ENCODE assay signal across 25 mouse cellular contexts in genomic region chr3:69819851-69820200, GRCm38 (mm10). TPM values are rescaled to one million over a fixed set of nuclear protein-coding genes. Genes with fewer than 3 reads are reported as not detected.
DNase-seq lines count a peak whose midpoint lies in the region; ATAC-seq and TF ChIP-seq lines count a peak whose summit lies in the region.
"Had no signal": no experiment of that assay in that cellular context is flagged by ENCODE, and none has a peak within 500 bp of the region (broad histone marks: within the 10 kb centered on the region; RNA-seq: fewer than 3 reads in every experiment).

No protein-coding gene starts in this region.

- H3K4me1 ChIP-seq in hindbrain, postnatal 0 days (ENCODE audit: insufficient read depth, low read length), result no peaks in the 10 kb centered on the region
- H3K4me1 ChIP-seq in hindbrain, embryonic 12.5 days, result no peaks in the 10 kb centered on the region
- H3K4me1 ChIP-seq: embryonic facial prominence, embryonic 12.5 days; limb, embryonic 13.5 days; midbrain, embryonic 12.5 days; neural tube, embryonic 15.5 days had no signal

- H3K9me3 ChIP-seq in hindbrain, postnatal 0 days (ENCODE audit: low read length), result no peaks in the 10 kb centered on the region
- H3K9me3 ChIP-seq in hindbrain, embryonic 12.5 days (replicated peaks), result no peaks in the 10 kb centered on the region
- H3K9me3 ChIP-seq: embryonic facial prominence, embryonic 12.5 days; forebrain, embryonic 15.5 days; limb, embryonic 13.5 days; midbrain, embryonic 12.5 days; neural tube, embryonic 15.5 days; stomach, embryonic 15.5 days had no signal

- H3K9ac ChIP-seq in hindbrain, postnatal 0 days (replicated peaks; ENCODE audit: low read length), result no peak overlapping the region
- no peak overlapping the region for H3K9ac ChIP-seq in hindbrain, embryonic 12.5 days
- H3K9ac ChIP-seq: embryonic facial prominence, embryonic 12.5 days; forebrain, embryonic 15.5 days; limb, embryonic 13.5 days; liver, embryonic 14.5 days; midbrain, embryonic 12.5 days; neural tube, embryonic 15.5 days; stomach, embryonic 15.5 days had no signal

- DNase-seq in hindbrain, postnatal 0 days (ENCODE audit: low spot score), result peak; percentile 53
- peak; percentile 56 for DNase-seq in Muller cell, postnatal 12 days (ENCODE audit: inconsistent ontology term)
- peak; percentile 77 for DNase-seq in cerebellum, adult 11-12 months
- peak; percentile 76 to 81 for DNase-seq in cerebellum, postnatal 14 days
- no peak for DNase-seq in frontal cortex, adult 2 months (ENCODE audit: extremely low spot score in 1 of 2, low spot score in 1 of 2)
- no peak for DNase-seq in left cerebral cortex, postnatal 10 days (ENCODE audit: extremely low spot score in 1 of 2, low spot score in 2 of 2)
- DNase-seq: heart, postnatal 10 days; kidney, adult 8-10 months; kidney, postnatal 36 days; layer of hippocampus, adult 9-11 months; thymus, adult 2 months had no signal

- H3K27ac ChIP-seq in hindbrain, postnatal 0 days, result no peak overlapping the region
- no peak overlapping the region for H3K27ac ChIP-seq in hindbrain, embryonic 12.5 days
- H3K27ac ChIP-seq: embryonic facial prominence, embryonic 12.5 days; forebrain, embryonic 15.5 days; limb, embryonic 13.5 days; liver, embryonic 14.5 days; midbrain, embryonic 12.5 days; neural tube, embryonic 15.5 days; stomach, embryonic 15.5 days had no signal

- WGBS in hindbrain, postnatal 0 days, result 16% methylated on average over 3 of the region's 3 CpGs
- WGBS in hindbrain, embryonic 12.5 days, result 46% methylated on average over 3 of the region's 3 CpGs

- intact Hi-C loops in left cerebral cortex, postnatal 10 days (cut with DNase I), result no loop called here

- no peak for TF ChIP-seq CTCF in hindbrain, postnatal 0 days (IDR thresholded peaks at IDR 0.05; ENCODE audit: low read depth)

- no peaks in the 10 kb centered on the region for H3K27me3 ChIP-seq in hindbrain, postnatal 0 days (ENCODE audit: insufficient read depth, low read length)
- no peaks in the 10 kb centered on the region for H3K27me3 ChIP-seq in hindbrain, embryonic 12.5 days
- H3K27me3 ChIP-seq: embryonic facial prominence, embryonic 12.5 days; forebrain, embryonic 15.5 days; limb, embryonic 13.5 days; midbrain, embryonic 12.5 days; neural tube, embryonic 15.5 days; stomach, embryonic 15.5 days had no signal

- no peak overlapping the region for H3K4me3 ChIP-seq in hindbrain, postnatal 0 days (ENCODE audit: low read length)
- no peak overlapping the region for H3K4me3 ChIP-seq in hindbrain, embryonic 12.5 days
- H3K4me3 ChIP-seq: embryonic facial prominence, embryonic 12.5 days; erythroblast, embryonic 14.5 days; forebrain, embryonic 15.5 days; limb, embryonic 13.5 days; midbrain, embryonic 12.5 days; neural tube, embryonic 15.5 days; stomach, embryonic 15.5 days had no signal

- no peaks in the 10 kb centered on the region for H3K36me3 ChIP-seq in hindbrain, postnatal 0 days (ENCODE audit: insufficient read depth, low read length)
- H3K36me3 ChIP-seq in hindbrain, embryonic 12.5 days, result no peaks in the 10 kb centered on the region
- H3K36me3 ChIP-seq: embryonic facial prominence, embryonic 12.5 days; forebrain, embryonic 15.5 days; limb, embryonic 13.5 days; midbrain, embryonic 12.5 days; neural tube, embryonic 15.5 days; stomach, embryonic 15.5 days had no signal

- ATAC-seq in hindbrain, postnatal 0 days, result no peak
- ATAC-seq in hindbrain, embryonic 12.5 days (ENCODE audit: low FRiP score), result no peak
- ATAC-seq: forebrain, embryonic 15.5 days; inflammation-experienced regulatory T-cells, adult 6 months had no signal

- H3K4me2 ChIP-seq in hindbrain, postnatal 0 days (ENCODE audit: low read depth, low read length), result no peak overlapping the region
- H3K4me2 ChIP-seq in hindbrain, embryonic 12.5 days (replicated peaks), result no peak overlapping the region
- H3K4me2 ChIP-seq: embryonic facial prominence, embryonic 12.5 days; forebrain, embryonic 15.5 days; heart, embryonic 11.5 days; limb, embryonic 13.5 days; midbrain, embryonic 12.5 days; neural tube, embryonic 15.5 days; stomach, embryonic 15.5 days had no signal

RNA-seq across cellular contexts. Expression of gene Sptssb, which starts 39.9 kb away (rescaled TPM):
- 1.5 TPM in 2 replicates for total RNA-seq in hindbrain, postnatal 0 days (2014; rRNA removed)
- polyA plus RNA-seq in hindbrain, postnatal 0 days (2015; fragmentation: Nextera tagmentation; extraction: Ambion mirVana), result 1.6 and 1.7 TPM in 2 replicates
- polyA plus RNA-seq in hindbrain, embryonic 12.5 days (2016; fragmentation: Nextera tagmentation; extraction: Ambion mirVana), result 0.28 and 1.1 TPM in 2 replicates
- 2.6 and 5.0 TPM in 2 replicates for polyA plus RNA-seq in frontal cortex, adult 2 months (2012; rRNA removed)
- 1 to 10 TPM; 4.7 to 5.0 TPM for total RNA-seq in left cerebral cortex, postnatal 10 days (2021)
- total RNA-seq: adrenal gland, adult 18-20 months; gastrocnemius, postnatal 4 days; heart, postnatal 10 days had no signal
- polyA plus RNA-seq: erythroblast, embryonic 14.5 days; hindbrain, embryonic 11.5 days; inflammation-experienced regulatory T-cells, adult 6 months had no signal

Comparison
In these comparisons a context has a peak if more than half of its experiments do, and no peak if none do; other contexts are left out.
1. DNase-seq: peak in hindbrain, postnatal 0 days (single experiment), Muller cell, postnatal 12 days (single experiment), cerebellum, adult 11-12 months (single experiment) and cerebellum, postnatal 14 days (2 of 2); none in frontal cortex, adult 2 months (0 of 2) and left cerebral cortex, postnatal 10 days (0 of 2).